Mouse (Mus musculus) MEL (cell line): ENCODE data around the gene Btbd7.

Experiments
- CHD2 ChIP-seq: IDR thresholded peaks from 2 replicates; pipeline ENCODE4 v1.6.1; 2011; ENCODE audit warnings: low read length, improper control_type of control experiment
- CTCF ChIP-seq, 3 experiments: IDR thresholded peaks in 2 of 3; conservative IDR thresholded peaks in 1 of 3; 2 replicates each; pipeline ENCODE4 v1.5.1; 2011 to 2012; ENCODE audit warnings: low read length in 3 of 3, low read depth in 2 of 3, mild to moderate bottlenecking in 2 of 3, improper control_type of control experiment in 1 of 3, inconsistent platforms in 1 of 3, mixed read lengths in 1 of 3, moderate library complexity in 1 of 3; ENCODE audit not compliant: control insufficient read depth in 1 of 3, insufficient read depth in 1 of 3, poor library complexity in 1 of 3, severe bottlenecking in 1 of 3
- ELF1 ChIP-seq: IDR thresholded peaks from 2 replicates; pipeline ENCODE4 v1.6.1; 2014; ENCODE audit warnings: low read depth, mild to moderate bottlenecking, inconsistent platforms, low read length, improper control_type of control experiment, moderate library complexity
- EP300 ChIP-seq, 2 experiments: IDR thresholded peaks; 2 replicates each; pipeline ENCODE4 v1.6.1; 2011; ENCODE audit warnings: improper control_type of control experiment in 2 of 2, low read length in 2 of 2, low read depth in 1 of 2, mild to moderate bottlenecking in 1 of 2
- GABPA ChIP-seq: IDR thresholded peaks from 2 replicates; pipeline ENCODE4 v1.6.1; 2012; ENCODE audit warnings: low read depth, mild to moderate bottlenecking, inconsistent platforms, low read length, improper control_type of control experiment, moderate library complexity
- GATA1 ChIP-seq: IDR thresholded peaks from 2 replicates; pipeline ENCODE4 v1.6.1; 2011; ENCODE audit warnings: low read depth, low read length, improper control_type of control experiment
- JUND ChIP-seq: IDR thresholded peaks from 2 replicates; pipeline ENCODE4 v1.6.1; 2011; ENCODE audit warnings: low read depth, mild to moderate bottlenecking, improper control_type of control experiment, low read length
- MYC ChIP-seq: IDR thresholded peaks from 2 replicates; pipeline ENCODE4 v1.6.1; 2011; ENCODE audit warnings: low read depth, mild to moderate bottlenecking, low read length, improper control_type of control experiment, moderate library complexity
- POLR2A ChIP-seq, 2 experiments: IDR thresholded peaks; 2 replicates each; pipeline ENCODE4 v1.6.1; 2011 to 2012; ENCODE audit warnings: low read length in 2 of 2, mild to moderate bottlenecking in 2 of 2, control low read depth in 1 of 2, improper control_type of control experiment in 1 of 2, low read depth in 1 of 2, moderate library complexity in 1 of 2; ENCODE audit not compliant: control insufficient read depth in 1 of 2, insufficient read depth in 1 of 2, poor library complexity in 1 of 2
- SMC3 ChIP-seq: IDR thresholded peaks from 2 replicates; pipeline ENCODE4 v1.6.1; 2011; ENCODE audit warnings: low read depth, low read length, improper control_type of control experiment
- TAL1 ChIP-seq: IDR thresholded peaks from 2 replicates; pipeline ENCODE4 v1.6.1; 2012; ENCODE audit warnings: mild to moderate bottlenecking, inconsistent platforms, low read length, moderate library complexity, mixed read lengths
- ZNF384 ChIP-seq: IDR thresholded peaks from 2 replicates; pipeline ENCODE4 v1.6.1; 2012; ENCODE audit warnings: low read depth, mild to moderate bottlenecking, inconsistent platforms, low read length, improper control_type of control experiment

DNA sequence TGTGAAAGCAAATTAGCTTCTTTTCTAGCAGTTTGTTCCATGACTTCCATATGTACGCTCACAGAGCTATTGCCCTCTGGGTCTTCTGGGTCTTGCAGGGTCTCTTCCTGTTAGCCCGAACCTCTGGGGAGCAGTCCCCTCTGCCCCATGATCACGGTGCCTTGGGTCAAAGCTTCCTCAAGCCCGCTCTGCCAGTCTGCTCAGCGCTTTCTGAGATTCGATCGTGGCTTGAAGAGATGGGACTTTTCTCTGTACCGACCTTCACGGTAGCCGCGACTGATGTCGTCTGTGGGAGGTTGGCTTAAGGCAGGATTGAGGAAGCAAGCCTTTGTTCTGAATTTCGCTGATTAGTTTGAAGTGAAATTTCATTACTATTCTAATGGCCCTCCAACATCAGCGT, 102.2 kb downstream of the Btbd7 start:
- no peak for TF ChIP-seq CTCF (IDR thresholded peaks at IDR 0.05 in 2 of 3, conservative IDR thresholded peaks at IDR 0.05 in 1 of 3; ENCODE audit: control insufficient read depth in 1 of 3, insufficient read depth in 1 of 3, low read depth in 2 of 3, low read length in 3 of 3, poor library complexity in 1 of 3, severe bottlenecking in 1 of 3)
- no peak for TF ChIP-seq ELF1
- no peak for TF ChIP-seq GATA1
- TF ChIP-seq GABPA, result no peak
- TF ChIP-seq EP300 (IDR thresholded peaks at IDR 0.05; ENCODE audit: low read depth in 1 of 2, low read length in 2 of 2), result no peak
- TF ChIP-seq TAL1, result no peak
- TF ChIP-seq SMC3, result no peak
- TF ChIP-seq POLR2A (IDR thresholded peaks at IDR 0.05; ENCODE audit: control insufficient read depth in 1 of 2, insufficient read depth in 1 of 2, low read depth in 1 of 2, low read length in 2 of 2, poor library complexity in 1 of 2), result no peak
- TF ChIP-seq MYC, result no peak
- no peak for TF ChIP-seq ZNF384
- TF ChIP-seq JUND, result no peak
- no peak for TF ChIP-seq CHD2
